Comparison of ENCODE assay signal across 26 mouse cellular contexts in genomic region chr17:11727101-11727500, GRCm38 (mm10).
A peak's percentile ranks its signal among the peaks of the same experiment; 100 is the strongest.
DNase-seq lines count a peak whose midpoint lies in the region; ATAC-seq lines count a peak whose summit lies in the region.
"Had no signal": no experiment of that assay in that cellular context is flagged by ENCODE, and none has a peak within 500 bp of the region (broad histone marks: within the 10 kb centered on the region; RNA-seq: fewer than 3 reads in every experiment).

No protein-coding gene starts in this region.

- ATAC-seq in midbrain, embryonic 11.5 days (ENCODE audit: low FRiP score) = no peak
- ATAC-seq: intestine, embryonic 16.5 days; liver, embryonic 12.5 days; liver, postnatal 0 days; midbrain, embryonic 16.5 days had no signal

- WGBS in midbrain, embryonic 11.5 days = 67% methylated on average over 1 of the region's 1 CpGs
- 59% methylated on average over 1 of the region's 1 CpGs for WGBS in midbrain, embryonic 10.5 days

- H3K9ac ChIP-seq in midbrain, embryonic 11.5 days (ENCODE audit: low read length) = no peak overlapping the region
- H3K9ac ChIP-seq: forebrain, embryonic 12.5 days; hindbrain, embryonic 13.5 days; limb, embryonic 12.5 days; liver, embryonic 12.5 days; liver, postnatal 0 days; stomach, embryonic 15.5 days had no signal

- H3K27ac ChIP-seq in midbrain, embryonic 11.5 days (ENCODE audit: low read depth, low read length) = no peak overlapping the region
- no peak overlapping the region for H3K27ac ChIP-seq in midbrain, embryonic 10.5 days (replicated peaks)
- H3K27ac ChIP-seq: forebrain, embryonic 12.5 days; hindbrain, embryonic 13.5 days; limb, embryonic 12.5 days; liver, embryonic 12.5 days; stomach, embryonic 15.5 days had no signal

- intact Hi-C loops in heart, postnatal 25 days (cut with DNase I) = no loop called here

- peak; percentile 40 for DNase-seq in heart, adult 11 months
- no peak for DNase-seq in heart, postnatal 25 days (ENCODE audit: low spot score)
- DNase-seq in midbrain, embryonic 11.5 days (ENCODE audit: low spot score, missing footprints) = peak; percentile 37
- DNase-seq in midbrain, embryonic 10.5 days (ENCODE audit: low spot score) = no peak
- DNase-seq in kidney, postnatal 14 days = peak; percentile 63
- DNase-seq in lung, postnatal 14 days = no peak
- no peak for DNase-seq in left cerebral cortex, adult 8-10 months (ENCODE audit: low spot score in 2 of 2)
- DNase-seq: cerebellum, adult 2 months; cerebellum, postnatal 14 days; gastrocnemius, postnatal 14 days; heart, adult 18-20 months; heart, postnatal 4 days; layer of hippocampus, adult 9-11 months; liver, postnatal 0 days; right cerebral cortex, postnatal 25 days; thymus, postnatal 14 days had no signal

- H3K4me2 ChIP-seq in midbrain, embryonic 11.5 days = no peak overlapping the region
- H3K4me2 ChIP-seq: forebrain, embryonic 12.5 days; heart, embryonic 11.5 days; hindbrain, embryonic 13.5 days; limb, embryonic 12.5 days; liver, embryonic 12.5 days; stomach, embryonic 15.5 days had no signal

- peaks cover 10% of the 10 kb centered on the region for H3K4me1 ChIP-seq in midbrain, embryonic 11.5 days (ENCODE audit: control insufficient read depth, insufficient read depth, low read length)
- peaks cover 16% of the 10 kb centered on the region for H3K4me1 ChIP-seq in midbrain, embryonic 10.5 days
- H3K4me1 ChIP-seq: liver, embryonic 12.5 days; stomach, embryonic 15.5 days had no signal

- no peak overlapping the region for H3K4me3 ChIP-seq in midbrain, embryonic 11.5 days (ENCODE audit: low read depth, low read length)
- H3K4me3 ChIP-seq in midbrain, embryonic 10.5 days = no peak overlapping the region
- H3K4me3 ChIP-seq: erythroblast, embryonic 14.5 days; forebrain, embryonic 12.5 days; hindbrain, embryonic 13.5 days; limb, embryonic 12.5 days; liver, embryonic 12.5 days; stomach, embryonic 15.5 days had no signal

- H3K9me3 ChIP-seq in midbrain, embryonic 11.5 days (ENCODE audit: control insufficient read depth, low read length) = no peaks in the 10 kb centered on the region
- no peaks in the 10 kb centered on the region for H3K9me3 ChIP-seq in midbrain, embryonic 10.5 days (replicated peaks)
- H3K9me3 ChIP-seq: forebrain, embryonic 12.5 days; G1E; hindbrain, embryonic 13.5 days; limb, embryonic 12.5 days; liver, embryonic 12.5 days; stomach, embryonic 15.5 days had no signal

- no peaks in the 10 kb centered on the region for H3K36me3 ChIP-seq in midbrain, embryonic 11.5 days (ENCODE audit: control insufficient read depth, insufficient read depth, low read length)
- H3K36me3 ChIP-seq in midbrain, embryonic 10.5 days = no peaks in the 10 kb centered on the region
- H3K36me3 ChIP-seq: forebrain, embryonic 12.5 days; G1E; hindbrain, embryonic 13.5 days; limb, embryonic 12.5 days; liver, embryonic 12.5 days; stomach, embryonic 15.5 days had no signal

- H3K27me3 ChIP-seq in midbrain, embryonic 11.5 days (ENCODE audit: control insufficient read depth, insufficient read depth, low read length) = no peaks in the 10 kb centered on the region
- H3K27me3 ChIP-seq in midbrain, embryonic 10.5 days (ENCODE audit: low read depth, poor library complexity, severe bottlenecking) = no peaks in the 10 kb centered on the region
- H3K27me3 ChIP-seq: hindbrain, embryonic 13.5 days; limb, embryonic 12.5 days; liver, embryonic 12.5 days; stomach, embryonic 15.5 days had no signal

Comparison
In these comparisons a context has a peak if more than half of its experiments do, and no peak if none do; other contexts are left out.
1. DNase-seq: peak in heart, adult 11 months (single experiment), midbrain, embryonic 11.5 days (single experiment) and kidney, postnatal 14 days (single experiment); none in heart, postnatal 25 days (single experiment), midbrain, embryonic 10.5 days (single experiment), lung, postnatal 14 days (single experiment) and left cerebral cortex, adult 8-10 months (0 of 2).